Mouse (Mus musculus) forebrain, embryonic 16.5 days (tissue): ENCODE measurements around the gene 4930412O13Rik. TPM values are rescaled to one million over a fixed set of nuclear protein-coding genes. Genes with fewer than 3 reads are reported as not detected.

Experiments
- ATAC-seq: fragments of 200-750 bp; cut with Nextera tagmentation; 2 replicates; pipeline ENCODE4 v1.8.0; 2017; ENCODE audit warnings: mild to moderate bottlenecking, moderate library complexity
- H3K27ac ChIP-seq: fragments of 300-500 bp; sonication (generic); 2 replicates; pipeline ENCODE4 v1.5.1; 2014; ENCODE audit warnings: low read length, control low read depth
- H3K27me3 ChIP-seq: fragments of 300-500 bp; sonication (generic); replicated peaks from 2 replicates; pipeline ENCODE4 v1.6.1; 2014; ENCODE audit warnings: low read length; ENCODE audit not compliant: control insufficient read depth, insufficient read depth
- H3K36me3 ChIP-seq: fragments of 300-500 bp; sonication (generic); 2 replicates; pipeline ENCODE4 v1.6.1; 2014; ENCODE audit not compliant: control insufficient read depth, insufficient read depth
- H3K4me1 ChIP-seq: fragments of 300-500 bp; sonication (generic); replicated peaks from 2 replicates; pipeline ENCODE4 v1.6.1; 2014; ENCODE audit warnings: low read length; ENCODE audit not compliant: control insufficient read depth, insufficient read depth
- H3K4me2 ChIP-seq: fragments of 300-500 bp; sonication (generic); 2 replicates; pipeline ENCODE4 v1.6.1; 2014; ENCODE audit warnings: mild to moderate bottlenecking, low read length, control low read depth
- H3K4me3 ChIP-seq: fragments of 300-500 bp; sonication (generic); replicated peaks from 2 replicates; pipeline ENCODE4 v1.5.1; 2014; ENCODE audit warnings: mild to moderate bottlenecking, low read length, control low read depth
- H3K9ac ChIP-seq: fragments of 300-500 bp; sonication (generic); replicated peaks from 2 replicates; pipeline ENCODE4 v1.6.1; 2014; ENCODE audit warnings: low read depth, low read length, control low read depth
- H3K9me3 ChIP-seq: fragments of 300-500 bp; sonication (generic); 2 replicates; pipeline ENCODE4 v1.6.1; 2016; ENCODE audit warnings: low read length; ENCODE audit not compliant: control insufficient read depth
- WGBS: fragments of 180-500 bp; shearing (Covaris S2); extraction: QIAGEN DNeasy Blood & Tissue Kit; methylation state at CpG from one replicate; pipeline ENCODE4 v1.1.7; 2014; 5-methylcytosine and 5-hydroxymethylcytosine counted together
- polyA plus RNA-seq: library from polyadenylated mRNA; unstranded; fragments of >200 nt; fragmentation: Nextera tagmentation; extraction: Ambion mirVana; gene quantifications from 2 replicates; pipeline ENCODE4 v1.2.1, GENCODE M21; 2015

Gene 4930412O13Rik
- polyA plus RNA-seq, 1 experiment from 2014 or later, result not detected

DNA sequence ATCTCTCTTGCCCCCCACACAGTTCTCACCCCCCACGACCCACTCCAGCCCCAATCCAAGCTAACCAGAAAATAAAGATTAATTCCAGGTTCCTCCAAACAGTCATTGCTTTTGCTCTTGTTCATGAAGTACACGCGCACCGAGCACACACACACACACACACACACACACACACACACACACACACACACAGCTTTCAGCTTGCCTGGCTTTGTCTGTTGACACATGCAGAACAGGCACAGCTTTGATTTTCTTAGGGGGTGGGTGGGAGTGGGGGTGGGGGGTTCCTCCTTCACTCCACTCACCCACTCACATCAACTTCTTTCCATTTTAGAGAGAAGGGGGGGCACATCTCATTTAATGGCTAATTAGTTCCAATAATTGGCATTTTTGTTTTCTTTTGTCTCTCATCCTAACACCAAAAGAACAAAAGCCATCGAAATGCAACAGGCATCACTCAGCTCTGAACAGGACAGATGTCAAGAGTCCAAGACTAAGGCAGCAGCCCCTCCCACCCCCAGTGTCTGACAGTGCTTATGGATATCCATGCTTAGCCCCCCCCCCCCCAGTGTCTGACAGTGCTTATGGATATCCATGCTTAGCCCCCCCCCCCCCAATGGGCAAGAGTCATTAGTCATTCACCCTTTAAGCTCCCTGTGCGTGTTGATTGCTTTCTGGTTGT, 12.4 kb downstream of the 4930412O13Rik start:
- H3K36me3 ChIP-seq, result no peaks in the 10 kb centered on the region
- H3K9me3 ChIP-seq, result no peaks in the 10 kb centered on the region
- H3K4me1 ChIP-seq, result peaks cover 13% of the 10 kb centered on the region
- no peak overlapping the region for H3K27ac ChIP-seq
- H3K27me3 ChIP-seq, result peaks cover 67% of the 10 kb centered on the region
- WGBS, result 0% methylated on average over 6 of the region's 6 CpGs
- ATAC-seq, result peak; percentile 37; the same call in 1 of the 2 replicates
- no peak overlapping the region for H3K4me3 ChIP-seq
- no peak overlapping the region for H3K9ac ChIP-seq
- no peak overlapping the region for H3K4me2 ChIP-seq

DNA sequence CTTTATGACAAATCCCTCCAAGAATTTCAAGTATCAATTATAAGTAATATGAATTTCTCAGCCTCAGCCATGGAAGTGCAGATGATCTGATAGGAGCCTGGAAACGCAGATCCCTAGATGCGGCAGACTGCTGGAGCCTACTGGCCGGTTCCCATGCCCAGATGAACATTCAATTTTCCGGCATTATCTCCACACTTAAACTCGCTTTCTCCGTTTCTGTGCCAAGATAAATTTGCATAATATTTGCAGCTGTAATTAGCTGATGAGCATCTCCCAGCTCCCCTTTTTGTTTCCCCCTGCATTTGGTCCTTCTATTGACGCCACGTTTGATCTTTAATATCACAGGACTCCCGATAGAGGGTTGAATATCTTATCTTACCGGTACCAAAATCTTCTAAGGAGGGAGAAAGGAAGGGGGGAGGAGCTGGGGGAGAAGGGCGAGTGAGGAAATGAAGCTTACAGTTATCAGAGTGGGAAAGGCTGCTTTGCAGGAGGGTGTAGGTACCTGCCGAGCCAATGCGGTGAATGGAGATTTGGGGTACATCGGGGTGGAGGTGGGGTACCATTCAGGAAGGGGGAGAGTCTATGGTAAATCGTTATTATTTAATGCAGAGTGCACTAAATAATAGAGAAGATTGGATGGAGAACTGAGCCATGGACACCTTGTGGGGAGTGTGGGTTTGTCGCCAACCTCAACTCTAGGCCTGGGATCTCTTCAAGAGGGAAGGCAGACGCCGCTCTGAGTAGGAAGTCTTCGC, 14.0 kb downstream of the 4930412O13Rik start:
- ATAC-seq, result peak; percentile 29
- 1% methylated on average over 19 of the region's 19 CpGs for WGBS

DNA sequence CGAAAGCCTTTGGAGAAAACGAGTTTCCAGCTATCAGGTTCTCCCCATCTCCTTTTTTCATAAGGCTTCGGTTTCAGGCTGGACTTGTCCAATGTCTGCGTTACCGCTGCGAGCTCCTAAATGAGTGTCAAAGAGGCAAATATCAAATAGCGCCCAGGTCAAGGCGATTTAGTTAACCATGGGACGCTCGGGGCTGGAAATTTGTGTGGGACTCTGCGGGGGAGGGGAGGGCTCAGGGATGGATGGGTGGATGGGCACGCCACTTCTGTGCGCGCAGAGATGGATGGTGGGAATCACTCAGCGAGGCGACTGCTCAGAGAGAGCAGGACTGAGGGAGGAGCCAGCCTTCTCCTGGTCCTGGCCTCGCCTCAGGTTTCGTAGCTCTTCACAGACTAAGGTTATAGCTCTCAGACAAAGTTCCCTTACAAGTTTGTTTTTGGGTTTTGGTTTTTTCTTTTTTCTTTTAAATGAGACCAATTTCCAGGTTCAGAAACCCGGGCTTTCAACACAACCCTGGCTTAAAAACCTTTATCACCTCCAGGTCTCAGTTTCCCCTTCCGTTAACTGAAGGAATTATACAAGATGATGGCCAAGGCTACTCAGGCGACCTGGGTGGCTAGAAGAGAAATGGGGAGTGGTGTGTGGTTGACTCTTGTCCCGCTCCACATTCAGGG, 15.2 kb downstream of the 4930412O13Rik start:
- Histone ChIP-seq H3K9ac (no peak overlapping the region), H3K9me3 (no peaks in the 10 kb centered on the region), H3K4me3 (no peak overlapping the region), H3K4me1 (peaks cover 10% of the 10 kb centered on the region), H3K4me2 (no peak overlapping the region), H3K36me3 (no peaks in the 10 kb centered on the region), H3K27ac (no peak overlapping the region), H3K27me3 (peaks cover 64% of the 10 kb centered on the region)
- no peak for ATAC-seq
- WGBS, result 0% methylated on average over 22 of the region's 22 CpGs

More for the DNA sequence above, 14.0 kb downstream of the 4930412O13Rik start:
- Histone ChIP-seq H3K4me3 (no peak overlapping the region), H3K27ac (no peak overlapping the region), H3K4me1 (peaks cover 10% of the 10 kb centered on the region), H3K9ac (no peak overlapping the region), H3K27me3 (peaks cover 68% of the 10 kb centered on the region), H3K36me3 (no peaks in the 10 kb centered on the region), H3K9me3 (no peaks in the 10 kb centered on the region), H3K4me2 (no peak overlapping the region)

DNA sequence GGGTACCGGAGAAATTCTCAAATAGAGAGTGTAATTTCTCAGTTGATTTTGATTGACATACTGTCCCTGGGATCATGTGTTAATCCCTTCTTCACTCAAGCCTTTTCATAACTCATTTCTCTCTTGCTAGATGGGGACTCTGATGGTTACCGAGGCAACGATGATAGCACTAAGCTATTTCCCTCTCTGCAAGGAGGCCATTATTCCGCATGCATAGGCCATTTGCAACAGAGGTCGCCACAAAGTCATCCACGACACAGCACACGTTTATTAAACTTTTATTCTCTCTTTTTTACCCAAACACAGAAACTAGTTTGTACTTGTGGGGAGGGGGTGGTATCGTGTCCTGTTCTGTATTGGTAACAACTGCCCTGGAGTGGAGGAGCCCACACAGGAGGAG, 16.8 kb downstream of the 4930412O13Rik start:
- no peaks in the 10 kb centered on the region for H3K9me3 ChIP-seq
- H3K27ac ChIP-seq, result no peak overlapping the region
- no peaks in the 10 kb centered on the region for H3K36me3 ChIP-seq
- no peak overlapping the region for H3K4me2 ChIP-seq
- H3K4me3 ChIP-seq, result no peak overlapping the region
- H3K9ac ChIP-seq, result no peak overlapping the region
- ATAC-seq, result peak; percentile 21; the same call in 1 of the 2 replicates
- peaks cover 10% of the 10 kb centered on the region for H3K4me1 ChIP-seq
- H3K27me3 ChIP-seq, result peaks cover 63% of the 10 kb centered on the region
- 2% methylated on average over 8 of the region's 8 CpGs for WGBS

DNA sequence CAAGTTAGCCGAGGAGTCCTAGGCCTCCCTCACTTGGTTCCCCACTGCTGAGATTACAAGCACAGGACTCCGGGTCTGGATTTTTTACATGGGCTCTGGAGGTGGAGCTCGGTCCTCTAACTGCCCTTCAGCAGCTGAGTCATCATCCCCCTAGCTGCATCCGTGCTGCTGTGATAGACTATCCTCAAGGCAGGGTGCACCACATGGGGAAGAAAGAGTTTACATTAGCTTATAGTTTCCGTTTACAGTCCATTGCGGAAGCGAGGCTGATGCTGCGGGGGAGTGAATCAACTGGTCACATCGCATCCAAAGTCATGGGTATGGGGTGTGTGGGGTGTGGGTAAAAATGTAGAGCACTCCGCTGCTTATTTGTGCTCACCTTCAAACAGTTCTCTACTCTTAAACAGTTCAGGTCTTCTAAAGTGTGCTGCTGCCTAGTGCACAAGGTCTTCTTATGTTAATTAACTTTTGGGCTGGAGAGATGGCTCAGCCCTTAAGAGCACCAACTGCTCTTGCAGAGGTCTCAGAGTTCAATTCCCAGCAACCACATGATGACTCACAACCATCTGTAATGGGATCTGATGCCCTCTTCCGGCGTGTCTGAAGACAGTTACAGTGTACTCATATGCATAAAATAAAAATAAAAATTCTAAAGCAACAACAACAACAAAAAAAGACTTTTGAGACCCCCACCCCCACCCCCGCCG, 23.0 kb downstream of the 4930412O13Rik start:
- Histone ChIP-seq H3K9me3 (no peaks in the 10 kb centered on the region), H3K27me3 (peaks cover 10% of the 10 kb centered on the region), H3K9ac (no peak overlapping the region), H3K4me2 (no peak overlapping the region), H3K36me3 (no peaks in the 10 kb centered on the region), H3K27ac (no peak overlapping the region), H3K4me1 (no peaks in the 10 kb centered on the region), H3K4me3 (no peak overlapping the region)
- WGBS, result 70% methylated on average over 14 of the region's 14 CpGs
- ATAC-seq, result no peak

DNA sequence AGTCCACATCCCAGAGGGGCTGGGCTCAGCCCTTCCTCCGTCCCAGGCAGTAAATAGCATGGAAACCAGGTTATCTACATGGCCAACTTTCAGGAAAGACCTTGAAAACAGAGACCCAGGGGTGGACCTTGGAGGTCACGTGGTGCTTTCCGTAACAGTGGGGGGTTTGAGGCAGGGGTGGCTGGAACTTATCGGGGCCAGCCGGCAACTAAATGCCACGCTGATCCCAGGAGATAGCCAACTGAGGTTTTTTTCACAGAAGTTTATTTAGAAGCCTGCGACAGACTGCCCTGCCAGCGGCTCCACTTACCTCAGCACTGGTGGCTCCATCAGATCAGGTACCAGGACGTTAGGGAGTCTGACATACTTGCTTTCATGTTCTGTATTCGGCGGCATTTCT, 24.9 kb downstream of the 4930412O13Rik start:
- no peak overlapping the region for H3K4me2 ChIP-seq
- no peak for ATAC-seq
- H3K27ac ChIP-seq, result no peak overlapping the region
- WGBS, result 8% methylated on average over 11 of the region's 11 CpGs
- H3K27me3 ChIP-seq, result peaks cover 3% of the 10 kb centered on the region; the same call in 1 of the 2 replicates
- H3K36me3 ChIP-seq, result no peaks in the 10 kb centered on the region
- H3K9me3 ChIP-seq, result no peaks in the 10 kb centered on the region
- H3K9ac ChIP-seq, result no peak overlapping the region
- H3K4me1 ChIP-seq, result no peaks in the 10 kb centered on the region
- H3K4me3 ChIP-seq, result no peak overlapping the region

DNA sequence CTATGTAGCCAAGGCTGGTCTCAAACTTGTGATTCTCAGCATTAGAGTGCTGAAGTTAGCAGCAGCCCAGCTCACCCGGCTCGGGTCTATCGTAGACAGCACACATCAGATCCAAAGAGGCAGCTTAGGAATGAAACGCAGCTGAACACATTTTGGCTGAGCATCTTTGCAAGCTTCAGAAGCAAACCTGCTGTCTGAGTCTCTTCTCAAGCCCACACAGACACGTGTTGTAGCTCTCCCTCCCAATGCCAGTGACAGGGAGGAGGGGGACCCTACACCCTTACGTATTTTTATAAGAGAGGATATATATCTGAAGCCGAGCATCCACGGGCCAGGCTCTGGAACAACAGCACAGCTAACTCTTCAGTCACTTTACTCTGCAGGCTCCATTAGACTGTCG, 36.5 kb downstream of the 4930412O13Rik start:
- WGBS, result 93% methylated on average over 9 of the region's 9 CpGs
- H3K27ac ChIP-seq, result no peak overlapping the region
- H3K9ac ChIP-seq, result no peak overlapping the region
- H3K27me3 ChIP-seq, result no peaks in the 10 kb centered on the region
- no peak overlapping the region for H3K4me2 ChIP-seq
- H3K4me1 ChIP-seq, result no peaks in the 10 kb centered on the region
- ATAC-seq, result no peak
- no peak overlapping the region for H3K4me3 ChIP-seq
- H3K36me3 ChIP-seq, result 0 out of 2 replicates have a peak, but pooled peaks cover 5% of the 10 kb centered on the region
- no peaks in the 10 kb centered on the region for H3K9me3 ChIP-seq

DNA sequence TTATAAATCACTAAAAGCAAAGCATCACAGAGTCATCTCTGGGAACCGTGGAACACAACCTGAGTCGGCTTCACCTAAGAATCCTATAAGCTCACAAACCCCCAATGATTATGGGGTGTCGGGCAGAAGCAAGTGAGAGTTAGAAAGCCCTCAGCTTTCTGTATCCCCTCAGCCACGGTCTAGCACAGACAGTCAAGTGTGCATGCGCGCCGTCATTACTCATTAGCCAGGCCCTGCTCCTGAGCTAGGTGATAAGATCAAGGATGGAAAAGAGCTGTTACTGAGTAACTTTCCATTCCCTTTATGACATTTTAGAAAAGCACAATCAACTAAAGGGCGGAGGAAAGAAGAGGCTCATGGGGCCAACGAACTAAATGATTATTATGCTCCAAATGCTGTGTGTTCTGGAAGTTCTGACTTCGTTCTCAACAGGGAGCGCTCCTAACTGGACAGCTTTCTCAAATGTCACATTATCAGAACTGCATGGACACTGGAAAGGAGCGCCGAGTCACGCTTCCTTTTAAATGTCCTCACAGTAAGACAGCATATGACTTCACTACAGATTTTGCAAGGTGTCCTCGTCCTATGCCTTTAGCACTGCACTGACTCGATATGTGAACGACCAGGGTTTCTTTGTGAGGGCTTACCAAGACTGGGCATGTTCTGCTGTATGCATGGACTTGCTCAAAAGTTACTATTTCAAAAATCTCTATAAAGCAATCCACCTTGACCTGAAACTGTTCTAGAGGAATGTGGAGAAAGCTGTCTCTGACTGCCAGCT, 37.8 kb downstream of the 4930412O13Rik start:
- H3K36me3 ChIP-seq, result 0 out of 2 replicates have a peak, but pooled peaks cover 5% of the 10 kb centered on the region
- 95% methylated on average over 17 of the region's 17 CpGs for whole genome bisulfite sequencing
- H3K27me3 ChIP-seq, result no peaks in the 10 kb centered on the region
- H3K4me1 ChIP-seq, result no peaks in the 10 kb centered on the region
- no peaks in the 10 kb centered on the region for H3K9me3 ChIP-seq
- no peak overlapping the region for H3K4me3 ChIP-seq
- H3K27ac ChIP-seq, result no peak overlapping the region
- H3K9ac ChIP-seq, result no peak overlapping the region
- no peak overlapping the region for H3K4me2 ChIP-seq
- ATAC-seq, result no peak
